Comparison of ENCODE assay signal across 17 mouse cellular contexts in the genomic region with DNA sequence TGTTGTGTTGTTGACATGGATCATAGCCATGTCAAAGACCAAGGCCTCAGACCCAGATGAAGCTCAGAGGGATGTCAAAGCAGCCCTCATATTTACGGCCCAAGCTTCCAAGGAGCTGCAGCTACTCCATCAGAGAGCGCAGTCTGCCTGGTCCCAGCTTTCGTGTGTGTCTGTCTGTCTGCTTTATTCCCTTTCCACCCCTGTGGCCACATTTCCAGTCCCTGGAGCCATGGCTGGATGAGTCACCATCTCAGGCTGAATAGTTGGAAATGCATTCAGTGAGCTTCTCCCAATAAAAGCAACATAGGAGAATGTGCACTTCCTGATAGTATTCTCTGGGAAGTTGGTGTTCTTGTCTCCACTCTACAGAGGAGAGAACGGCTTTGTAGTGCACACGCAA.
"Had no signal": no experiment of that assay in that cellular context is flagged by ENCODE, and none has a peak within 500 bp of the region (broad histone marks: within the 10 kb centered on the region; RNA-seq: fewer than 3 reads in every experiment).

No protein-coding gene starts in this region.

- ATAC-seq: liver, embryonic 12.5 days; liver, postnatal 0 days; lung, postnatal 0 days; midbrain, embryonic 13.5 days; midbrain, embryonic 15.5 days; midbrain, embryonic 16.5 days had no signal

- DNase-seq: left cerebral cortex, postnatal 4 days; liver; liver, embryonic 13.5 days; liver, postnatal 0 days; lung, adult 18-20 months; lung, adult 2 months; lung, embryonic 14.5 days; lung, postnatal 10 days; lung, postnatal 14 days; lung, postnatal 36 days; lung, postnatal 4 days; midbrain, embryonic 14.5 days had no signal
